Mouse (Mus musculus) CD4-positive, CD25-positive, alpha-beta regulatory T cell, adult 4 months (primary cell): ENCODE measurements around the gene Calr. TPM values are rescaled to one million over a fixed set of nuclear protein-coding genes. Genes with fewer than 3 reads are reported as not detected.

Experiments used
- ATAC-seq: one replicate; pipeline ENCODE4 v1.8.0; 2017
- polyA plus RNA-seq, 2 experiments: library from polyadenylated mRNA; unstranded; fragments of 100-300 nt; shearing (Covaris generic); gene quantifications; one replicate each; pipeline ENCODE4 v1.2.1; 2017

Gene Calr
- polyA plus RNA-seq = 100 to 1,000 TPM; 250 to 281 TPM

DNA sequence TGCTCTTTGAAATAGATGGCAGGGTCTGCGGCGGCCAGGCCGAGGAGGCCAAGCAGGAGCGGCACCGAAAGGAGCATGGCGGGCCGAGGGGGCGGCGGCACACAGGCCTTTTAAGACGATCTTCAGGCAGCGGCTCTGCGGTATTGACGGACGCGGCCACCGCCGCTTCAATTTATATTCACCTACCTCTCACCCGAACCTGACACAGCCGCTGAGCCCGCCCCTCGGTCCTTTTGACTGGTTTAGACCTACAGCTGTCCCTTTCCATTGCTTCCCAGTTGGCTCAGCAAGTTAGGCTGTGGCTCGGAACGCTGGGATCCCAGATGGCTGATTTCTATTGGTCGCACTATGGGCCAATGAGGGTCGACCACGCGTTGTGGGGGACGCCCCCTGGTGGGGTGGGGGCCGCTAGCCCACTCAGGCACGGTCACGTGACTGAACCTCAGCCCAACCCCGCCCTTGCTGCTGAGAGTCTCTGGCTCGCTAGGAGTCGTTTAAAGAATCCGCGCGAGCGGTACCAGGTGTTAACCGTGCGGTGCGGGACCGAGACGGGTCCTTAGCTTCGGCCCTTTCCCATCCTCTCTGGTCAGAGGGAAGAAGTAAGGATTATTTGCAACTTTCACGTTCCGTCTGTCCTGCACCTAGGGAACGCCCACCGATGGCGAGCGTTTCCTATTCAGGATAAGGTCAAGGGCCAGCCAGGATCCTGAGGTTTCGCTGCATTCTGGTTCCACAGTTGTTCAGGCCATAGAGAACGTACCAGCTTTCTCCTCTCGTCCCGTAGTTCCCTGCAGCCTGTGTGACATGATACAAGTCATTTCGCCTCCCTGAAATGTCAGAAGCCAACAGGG, at the start of gene Calr:
Calr (minus strand) TSS at position 213 of the 851 bp plus-strand sequence.
- ATAC-seq = peak; percentile 94

- ATAC-seq = no peak
Measured at GRCm38 (mm10) chr8:84895963-84896362, 49.2 kb upstream of the Calr start.

GRCm38 (mm10) chr8:84893709-84894134, 47.0 kb upstream of the Calr start, which contains the start of gene Gcdh:
TSS of gene Gcdh (minus strand) at chr8:84893921.
- ATAC-seq = peak; percentile 99

DNA sequence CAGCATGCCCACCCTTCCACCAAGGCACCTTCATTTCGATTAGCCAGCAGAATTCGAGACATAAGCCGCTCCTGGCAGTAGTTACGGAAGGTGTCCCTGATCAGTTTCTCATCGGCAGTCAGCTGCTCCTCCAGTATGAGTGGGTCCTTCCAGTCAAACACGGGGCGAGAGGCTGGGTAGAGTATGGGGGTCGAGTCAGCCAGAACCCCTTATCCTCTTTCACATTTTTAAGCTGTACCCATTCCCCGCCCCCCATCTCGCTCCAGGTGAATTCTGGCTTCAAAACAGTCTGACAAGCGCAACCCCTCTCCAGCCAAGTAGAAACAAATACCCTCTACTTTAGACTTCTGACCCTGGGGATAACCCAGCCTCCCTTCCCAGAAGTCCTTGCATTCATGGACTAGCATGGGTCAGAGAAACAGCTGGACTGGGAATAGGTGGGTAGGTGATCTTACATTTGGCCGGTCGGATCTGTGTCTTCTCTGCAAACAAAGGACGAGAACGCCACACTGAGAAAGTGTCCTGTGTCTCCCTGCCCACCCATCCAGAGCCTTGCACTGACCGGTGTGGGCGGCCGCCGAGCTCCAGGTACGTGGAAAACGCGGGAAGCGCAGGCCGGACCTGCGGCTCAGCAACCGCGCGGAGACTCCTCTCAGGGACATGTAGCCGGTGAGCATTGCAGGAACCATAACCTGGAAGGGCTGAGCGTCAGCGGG, 46.4 kb upstream of the Calr start:
- ATAC-seq = no peak

DNA sequence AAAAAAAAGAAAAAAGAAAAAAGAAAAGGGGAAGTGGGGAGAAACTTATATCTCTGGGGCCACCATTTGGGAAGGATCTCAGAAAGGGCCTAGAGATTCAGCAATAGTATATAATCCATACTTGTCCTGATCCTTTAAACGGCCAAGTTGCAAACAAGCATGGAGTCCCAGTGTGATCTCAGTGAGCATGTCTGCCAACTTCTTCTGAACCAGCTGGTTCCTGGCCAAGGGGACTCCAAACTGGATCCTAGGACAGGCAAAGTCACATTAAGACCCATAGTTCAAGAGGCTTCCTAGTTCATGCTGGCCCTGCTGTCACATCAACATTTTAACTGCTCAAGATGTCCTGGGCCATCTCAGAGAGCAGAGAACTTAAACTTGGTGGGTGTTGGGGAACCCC, 42.4 kb upstream of the Calr start:
- no peak for ATAC-seq

DNA sequence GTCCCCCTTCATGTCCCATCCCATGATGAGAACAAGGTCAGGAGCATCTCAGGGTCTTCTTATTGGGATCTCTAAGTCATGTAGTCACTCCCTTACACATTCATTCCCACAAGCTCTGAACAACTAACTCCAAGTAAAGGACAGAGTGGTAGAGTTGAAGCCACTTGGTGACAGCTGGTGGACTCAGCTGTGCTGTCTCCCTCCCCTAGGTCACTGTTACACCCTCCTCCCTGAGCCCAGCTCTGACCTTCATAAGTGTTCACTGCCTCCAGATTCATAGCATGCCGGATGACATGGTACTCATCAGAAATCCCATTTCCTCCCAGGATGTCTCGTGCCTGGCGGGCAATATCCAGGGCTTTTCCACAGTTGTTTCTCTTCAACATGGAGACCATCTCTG, 41.5 kb upstream of the Calr start:
- ATAC-seq = no peak

DNA sequence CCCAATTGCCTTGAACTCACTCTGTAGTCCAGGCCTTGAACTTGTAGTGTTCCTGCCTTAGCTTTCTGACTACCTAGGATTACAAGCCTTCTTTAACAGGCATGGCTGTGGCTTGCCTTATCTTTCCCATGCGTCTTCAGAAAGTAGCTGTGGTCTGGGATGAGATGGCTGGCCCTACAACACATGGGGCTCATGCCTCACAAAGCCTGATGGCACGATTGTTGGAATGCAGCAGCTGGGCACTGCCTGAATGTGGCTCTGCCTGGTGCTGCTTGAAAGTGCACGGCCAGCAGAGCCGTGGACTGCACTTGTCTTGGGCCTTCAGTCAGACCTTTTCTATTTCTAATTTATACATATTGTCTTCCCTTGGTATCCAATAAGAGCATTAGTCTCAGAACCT, 38.0 kb upstream of the Calr start:
- no peak for ATAC-seq

DNA sequence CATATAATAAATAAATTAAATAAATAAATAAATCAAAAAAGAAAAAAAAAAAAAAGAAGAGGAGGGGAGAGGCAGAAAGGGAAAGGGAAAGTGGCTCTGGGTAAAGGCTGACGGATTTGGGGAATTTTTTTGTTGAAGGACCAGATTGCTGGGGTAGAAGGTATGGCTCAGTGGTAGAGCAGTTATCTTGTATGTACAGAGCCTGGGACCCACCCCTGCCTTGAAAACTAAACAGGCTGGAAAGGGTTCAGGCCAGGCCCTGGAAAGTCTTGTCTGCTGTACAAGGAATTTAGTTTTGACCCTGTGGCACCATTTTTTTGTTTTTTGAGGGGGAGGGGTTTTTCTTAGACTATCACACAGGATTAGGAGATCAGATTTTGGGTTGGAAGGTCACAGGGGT, 32.2 kb upstream of the Calr start:
- no peak for ATAC-seq

GRCm38 (mm10) chr8:84877297-84878035, 30.7 kb upstream of the Calr start:
- no peak for ATAC-seq

GRCm38 (mm10) chr8:84874339-84874738, 27.6 kb upstream of the Calr start:
- ATAC-seq = no peak

DNA sequence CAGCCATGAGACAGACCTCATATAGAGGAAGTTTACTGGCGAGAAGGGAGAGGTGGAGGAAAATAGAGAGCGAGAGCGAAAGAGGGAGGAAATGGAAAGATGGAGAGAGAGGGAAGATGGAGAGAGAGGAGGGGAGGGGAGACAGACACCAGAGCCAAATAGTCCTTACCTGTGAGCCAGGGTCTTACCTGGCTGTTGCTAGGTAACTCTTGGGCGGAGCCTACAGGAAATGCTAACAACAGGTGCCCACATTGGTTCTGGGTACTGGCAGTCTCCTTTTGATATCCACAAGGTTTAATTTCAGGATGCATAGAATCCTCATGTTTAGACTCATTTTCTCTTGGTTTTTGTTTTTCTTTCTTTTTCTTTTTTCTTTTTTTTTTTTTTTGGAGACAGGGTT, 26.3 kb upstream of the Calr start:
- ATAC-seq = no peak

DNA sequence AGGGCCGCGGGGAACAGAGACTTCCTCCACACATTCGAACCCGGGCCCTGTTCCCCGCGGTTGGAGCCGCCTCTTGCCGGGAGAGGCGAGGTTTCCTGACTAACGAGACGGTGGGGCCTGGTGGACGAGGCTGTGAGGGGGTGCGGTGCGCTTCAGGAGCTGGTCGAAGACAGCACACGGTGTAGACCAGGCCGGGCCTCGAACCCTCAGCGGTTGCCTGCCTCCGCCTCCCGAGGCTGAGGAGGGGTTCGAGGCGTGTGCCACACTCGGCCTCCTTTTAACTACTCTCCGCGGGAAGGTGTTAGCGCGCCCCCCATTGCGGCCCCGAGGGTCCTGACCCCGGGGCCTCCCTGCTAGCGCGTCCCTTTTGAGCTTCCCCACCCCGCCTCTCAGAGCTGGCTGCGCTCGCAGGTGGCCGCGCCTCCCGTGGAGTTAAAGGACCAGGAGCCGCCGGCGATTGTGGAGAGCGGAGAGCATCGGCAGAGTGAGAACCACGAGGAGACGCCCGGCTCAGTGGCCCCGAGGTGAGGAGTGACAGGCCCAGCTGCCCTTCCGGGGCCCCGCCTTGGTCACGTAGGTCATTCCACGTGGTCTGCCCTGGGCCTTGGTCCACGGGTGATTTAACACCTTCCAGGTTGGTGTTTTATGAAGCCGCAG, 25.7 kb upstream of the Calr start:
- ATAC-seq = no peak

- ATAC-seq = peak; percentile 76
Measured at GRCm38 (mm10) chr8:84871376-84872308, 24.9 kb upstream of the Calr start, which contains the start of gene Syce2. TSS of gene Syce2 (plus strand) at chr8:84872111.

DNA sequence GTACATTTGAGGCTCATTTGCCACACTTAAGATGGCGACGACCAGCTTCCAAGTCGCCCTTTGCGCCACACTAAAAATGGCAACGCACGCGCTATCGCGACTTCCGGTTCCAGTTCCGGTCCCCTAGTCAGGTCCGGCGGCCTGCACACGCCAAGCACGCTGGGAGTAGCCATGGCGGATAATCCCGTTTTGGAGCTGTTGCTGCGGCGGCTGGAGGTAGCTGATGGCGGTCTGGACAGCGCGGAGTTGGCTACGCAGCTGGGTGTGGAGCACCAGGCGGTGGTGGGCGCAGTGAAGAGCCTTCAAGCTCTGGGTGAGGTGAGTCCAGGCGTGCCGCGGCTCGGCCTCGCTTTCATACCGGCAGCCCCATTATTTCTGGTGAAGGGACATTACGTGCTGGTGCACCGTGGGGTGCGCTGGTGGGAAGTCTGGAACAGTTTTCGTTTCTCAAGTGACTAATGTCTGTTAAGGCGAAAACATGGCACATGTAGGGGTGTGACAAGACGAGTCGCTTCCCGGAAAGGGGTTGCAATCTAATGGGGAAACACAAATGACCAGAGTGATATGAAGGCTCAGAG, 10.2 kb upstream of the Calr start, which contains the start of gene Farsa:
Farsa (plus strand) TSS at position 126 of the 578 bp plus-strand sequence.
- peak; percentile 99 for ATAC-seq

DNA sequence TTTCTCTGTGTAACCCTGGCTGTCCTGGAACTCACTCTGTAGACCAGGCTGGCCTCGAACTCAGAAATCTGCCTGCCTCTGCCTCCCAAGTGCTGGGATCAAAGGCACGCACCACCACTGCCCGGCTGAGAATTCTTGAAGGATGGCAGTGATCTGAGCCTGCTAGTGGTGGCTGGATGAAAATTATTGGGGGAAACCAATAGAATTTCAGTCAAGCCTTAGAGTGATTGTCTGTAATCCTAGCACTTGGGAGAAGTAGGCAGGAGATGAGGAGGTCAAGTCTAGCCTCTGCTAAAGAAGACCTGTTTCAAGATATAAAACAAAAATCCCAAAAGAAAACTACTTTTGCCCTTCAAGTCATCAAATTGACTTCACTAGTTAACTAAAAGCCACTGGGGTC, 9.7 kb upstream of the Calr start:
- ATAC-seq = no peak

- ATAC-seq = no peak
Measured at GRCm38 (mm10) chr8:84847684-84848435, 1.1 kb upstream of the Calr start.

- ATAC-seq = peak; percentile 4
Measured at GRCm38 (mm10) chr8:84846094-84846721, 526 bp downstream of the Calr start.

- ATAC-seq = no peak
Measured at GRCm38 (mm10) chr8:84845355-84846093, 1.2 kb downstream of the Calr start.
